Mouse (Mus musculus): Measurements from ENCODE around the gene Slc35b2.

Slc35b2 gene

DNA sequence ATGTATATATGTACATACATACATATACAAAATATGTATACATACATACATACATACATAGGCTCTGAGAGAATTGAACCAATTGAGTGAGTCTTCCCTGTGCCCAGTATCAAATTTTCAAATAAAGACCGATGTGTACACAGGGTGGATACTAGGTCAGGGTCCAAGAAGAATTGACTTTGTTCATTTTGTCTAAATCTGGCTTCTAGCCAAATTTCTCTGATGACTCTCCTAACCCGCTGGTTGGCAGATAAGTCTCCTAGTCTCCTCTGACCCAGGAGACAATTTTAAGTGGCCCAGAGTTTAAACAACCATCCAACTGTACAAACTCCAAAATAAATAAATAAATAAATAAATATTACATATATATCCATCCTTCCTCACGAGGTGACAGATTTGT is 35.2 kb downstream of the Slc35b2 start:
- no peak for DNase-seq (ENCODE audit: extremely low read depth, low read depth)

GRCm38 (mm10) chr17:45599446-45600242 is 36.0 kb downstream of the Slc35b2 start, which contains the start of gene Slc29a1:
Slc29a1 (minus strand) TSS chr17:45599606.
- DNase-seq (ENCODE audit: extremely low read depth, low read depth) = no peak

GRCm38 (mm10) chr17:45600267-45600666 is 36.6 kb downstream of the Slc35b2 start:
- no peak for DNase-seq (ENCODE audit: extremely low read depth, low read depth)

- no peak for DNase-seq (ENCODE audit: extremely low read depth, low read depth)
These were observed 37.7 kb downstream of the Slc35b2 start for GRCm38 (mm10) chr17:45601325-45601724.

DNA sequence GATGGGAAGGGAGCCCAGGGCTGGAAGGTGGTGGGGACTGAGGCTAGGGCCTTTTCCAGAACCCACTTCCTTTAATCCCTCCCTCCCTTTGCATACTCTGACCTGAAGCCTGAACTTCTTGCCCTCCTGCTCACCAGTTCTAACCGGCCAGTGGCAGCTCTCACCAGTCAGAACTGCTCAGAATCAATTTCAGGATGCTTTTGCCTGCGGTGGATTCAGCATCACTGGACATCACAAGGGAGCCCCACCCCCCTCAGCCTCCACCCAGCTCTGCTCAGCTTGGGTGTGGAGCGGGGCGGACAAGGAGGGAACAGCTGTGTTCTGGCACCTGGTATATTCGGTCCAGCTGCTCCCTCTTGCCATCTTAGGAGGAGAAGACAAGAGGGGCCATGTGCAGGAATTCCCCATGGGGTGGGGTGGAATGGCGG is 38.2 kb downstream of the Slc35b2 start, which contains the start of gene Mymx:
Gene Mymx (minus strand): TSS at position 226 of the 428 bp plus-strand sequence.
- DNase-seq (ENCODE audit: extremely low read depth, low read depth) = no peak

- no peak for DNase-seq (ENCODE audit: extremely low read depth, low read depth)
These were observed 39.3 kb downstream of the Slc35b2 start for GRCm38 (mm10) chr17:45602984-45603383.

DNA sequence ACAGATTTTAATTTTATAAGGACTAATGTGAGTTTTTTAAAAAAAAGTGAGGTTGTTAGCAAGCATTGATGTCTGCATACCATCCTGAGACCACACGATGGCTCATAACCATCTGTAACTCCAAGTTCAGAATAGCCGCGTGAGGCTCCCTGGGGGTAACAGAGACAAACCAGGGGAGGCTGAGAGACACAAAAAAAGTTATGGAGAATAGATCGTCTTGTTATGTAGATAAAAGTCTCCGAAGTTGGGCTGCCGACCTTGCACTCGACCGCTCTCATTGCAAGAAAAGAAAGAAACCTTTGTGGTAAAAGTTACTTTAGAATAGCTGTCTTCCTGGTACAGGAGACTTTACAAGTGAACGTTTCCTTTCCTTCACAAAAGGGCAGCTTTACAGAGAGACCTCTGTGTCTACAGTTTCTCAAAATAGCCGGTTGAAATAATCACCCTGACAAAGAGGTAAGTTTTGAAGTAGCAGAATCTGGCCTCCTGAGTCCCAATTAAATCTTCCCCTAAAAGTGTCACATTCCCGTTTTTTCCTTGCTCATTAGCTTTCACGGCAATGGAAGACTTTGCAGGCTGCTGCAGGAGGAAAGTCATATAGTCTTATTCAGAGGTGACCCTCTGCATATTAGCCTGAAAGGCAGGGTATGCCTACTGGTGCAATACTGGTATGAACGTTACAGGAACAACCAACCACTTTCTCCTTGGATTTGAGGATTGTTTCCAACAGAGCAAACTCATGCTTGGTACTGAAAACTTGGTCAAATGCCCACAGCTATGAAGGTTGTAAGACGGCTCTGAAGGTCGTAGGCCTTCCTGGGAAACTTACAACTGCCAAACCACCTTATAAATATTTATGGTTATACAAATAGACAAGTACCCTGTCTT is 43.6 kb downstream of the Slc35b2 start:
- no peak for DNase-seq (ENCODE audit: extremely low read depth, low read depth)

GRCm38 (mm10) chr17:45608396-45608795 is 44.7 kb downstream of the Slc35b2 start:
- no peak for DNase-seq (ENCODE audit: extremely low read depth, low read depth)

DNA sequence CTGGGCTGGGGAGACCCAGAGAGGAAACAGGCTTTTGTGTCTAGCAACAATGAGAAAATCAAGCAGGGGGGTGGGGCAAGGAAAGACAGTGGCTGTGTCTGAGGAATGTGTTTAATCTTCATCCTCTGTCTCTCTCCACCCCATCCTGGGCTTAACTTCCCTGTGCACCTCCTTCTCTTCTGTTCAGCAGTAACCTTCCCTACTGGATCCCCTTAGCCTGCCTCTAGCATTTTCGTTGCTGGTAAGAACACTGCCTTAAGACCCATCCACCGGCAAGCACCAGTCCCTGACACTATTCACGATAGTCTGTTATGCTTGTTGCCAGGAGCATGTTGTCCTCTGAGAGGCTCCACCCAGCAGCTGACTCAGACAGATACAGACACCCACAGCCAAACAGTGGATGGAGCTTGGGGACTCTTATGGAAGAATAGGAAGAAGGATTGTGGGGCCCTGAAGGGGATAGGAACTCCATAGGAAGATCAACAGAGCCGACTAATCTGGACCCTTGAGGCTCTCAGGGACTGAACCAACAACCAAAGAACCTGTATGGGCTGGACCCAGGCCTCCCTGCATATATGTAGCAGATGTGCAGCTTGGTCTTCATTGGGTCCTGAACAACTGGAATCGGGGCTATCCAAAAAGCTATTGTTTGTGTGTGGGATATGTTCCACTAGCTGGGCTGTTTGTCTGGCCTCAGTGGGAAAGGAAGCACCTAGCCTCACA is 46.6 kb downstream of the Slc35b2 start:
- no peak for DNase-seq (ENCODE audit: extremely low read depth, low read depth)

- DNase-seq (ENCODE audit: extremely low read depth, low read depth) = no peak
These were observed 48.3 kb downstream of the Slc35b2 start for GRCm38 (mm10) chr17:45612008-45612407.

- no peak for DNase-seq (ENCODE audit: extremely low read depth, low read depth)
These were observed 49.2 kb downstream of the Slc35b2 start for GRCm38 (mm10) chr17:45612921-45613320.

GRCm38 (mm10) chr17:45616046-45616650 is 52.5 kb downstream of the Slc35b2 start:
- no peak for DNase-seq (ENCODE audit: extremely low read depth, low read depth)

- no peak for DNase-seq (ENCODE audit: extremely low read depth, low read depth)
These were observed 53.0 kb downstream of the Slc35b2 start for GRCm38 (mm10) chr17:45616679-45617078.

Data from MEL-GATA-1-ER (cell line).